In genomic region chr7:37769526-37770399, GRCm38 (mm10) we compare ENCODE assay signal across 8 mouse cellular contexts. TPM values are rescaled to one million over a fixed set of nuclear protein-coding genes. Genes with fewer than 3 reads are reported as not detected.
DNase-seq lines count a peak whose midpoint lies in the region; ATAC-seq and TF ChIP-seq lines count a peak whose summit lies in the region.

No protein-coding gene starts in this region.

- no peak for TF ChIP-seq CTCF in lung, postnatal 0 days (IDR thresholded peaks at IDR 0.05)
- no peak for TF ChIP-seq CTCF in lung, adult 2 months (IDR thresholded peaks at IDR 0.05; ENCODE audit: insufficient read depth, low read length)
- no peak for TF ChIP-seq CTCF in intestine, postnatal 0 days (IDR thresholded peaks at IDR 0.05; ENCODE audit: low read depth)

- WGBS in lung, postnatal 0 days, result under 1% methylated on average over 50 of the region's 53 CpGs
- 1% methylated on average over 52 of the region's 53 CpGs for WGBS in lung, adult 2 months
- WGBS in forebrain, embryonic 12.5 days, result under 1% methylated on average over 51 of the region's 53 CpGs
- 1% methylated on average over 53 of the region's 53 CpGs for whole genome bisulfite sequencing in intestine, postnatal 0 days
- WGBS in neural tube, embryonic 11.5 days, result under 1% methylated on average over 53 of the region's 53 CpGs

- peaks cover 9% of the 10 kb centered on the region; the same call in 1 of the 2 replicates for H3K4me1 ChIP-seq in lung, postnatal 0 days (ENCODE audit: insufficient read depth, low read depth, low read length)
- H3K4me1 ChIP-seq in lung, adult 2 months (ENCODE audit: control insufficient read depth, insufficient read depth, low read length), result peaks cover 2% of the 10 kb centered on the region; the same call in 1 of the 2 replicates
- H3K4me1 ChIP-seq in forebrain, embryonic 12.5 days, result peaks cover 51% of the 10 kb centered on the region
- H3K4me1 ChIP-seq in intestine, postnatal 0 days (replicated peaks; ENCODE audit: control insufficient read depth, insufficient read depth, low read length), result no peaks in the 10 kb centered on the region
- H3K4me1 ChIP-seq in neural tube, embryonic 11.5 days (ENCODE audit: control insufficient read depth, insufficient read depth, low read length), result peaks cover 11% of the 10 kb centered on the region

- TF ChIP-seq EP300 in lung, postnatal 0 days (IDR thresholded peaks at IDR 0.05), result no peak

- no peak overlapping the region for H3K9ac ChIP-seq in lung, postnatal 0 days (replicated peaks; ENCODE audit: low read depth)
- H3K9ac ChIP-seq in forebrain, embryonic 12.5 days, result peak overlapping the region; percentile 84
- peak overlapping the region; percentile 31; the same call in 1 of the 2 replicates for H3K9ac ChIP-seq in intestine, postnatal 0 days (ENCODE audit: low read depth, low read length)
- H3K9ac ChIP-seq in neural tube, embryonic 11.5 days (ENCODE audit: low read length), result peak overlapping the region; percentile 77

- 0 out of 2 replicates have a peak, but pooled peaks have one; percentile 22 for ATAC-seq in lung, postnatal 0 days
- ATAC-seq in forebrain, embryonic 12.5 days (ENCODE audit: low FRiP score), result peak; percentile 48; the same call in 1 of the 2 replicates
- ATAC-seq in intestine, postnatal 0 days, result peak; percentile 16; the same call in 1 of the 2 replicates
- peak; percentile 70 for ATAC-seq in neural tube, embryonic 11.5 days (ENCODE audit: insufficient read depth, low FRiP score, low TSS enrichment)

- no peak for TF ChIP-seq POLR2A in lung, adult 2 months (IDR thresholded peaks at IDR 0.05; ENCODE audit: borderline replicate concordance, extremely low read depth, low read depth, low read length)

- no peak overlapping the region for H3K27ac ChIP-seq in lung, postnatal 0 days (ENCODE audit: low read length)
- peak overlapping the region; percentile 96 for H3K27ac ChIP-seq in forebrain, embryonic 12.5 days
- peak overlapping the region; percentile 50 for H3K27ac ChIP-seq in intestine, postnatal 0 days (ENCODE audit: low read depth, low read length)
- H3K27ac ChIP-seq in neural tube, embryonic 11.5 days (ENCODE audit: low read depth, low read length), result peak overlapping the region; percentile 94

- DNase-seq in lung, postnatal 0 days (ENCODE audit: low spot score), result peak; percentile 17
- DNase-seq in lung, adult 2 months, result no peak
- DNase-seq in cerebellum, adult 11 months, result peak; percentile 31
- peak; percentile 80 for DNase-seq in neural tube, embryonic 11.5 days (ENCODE audit: low spot score)
- DNase-seq in layer of hippocampus, adult 8-10 months (ENCODE audit: low spot score in 2 of 2), result no peak
- no peak for DNase-seq in urinary bladder, postnatal 10 days (ENCODE audit: low spot score)

- H3K4me3 ChIP-seq in lung, postnatal 0 days (ENCODE audit: low read depth, low read length), result peak overlapping the region; percentile 43
- no peak overlapping the region for H3K4me3 ChIP-seq in lung, adult 2 months (replicated peaks; ENCODE audit: extremely low read depth, low read depth, low read length)
- peak overlapping the region; percentile 69 for H3K4me3 ChIP-seq in forebrain, embryonic 12.5 days (replicated peaks)
- peak overlapping the region; percentile 47 for H3K4me3 ChIP-seq in intestine, postnatal 0 days (ENCODE audit: low read depth, low read length)
- H3K4me3 ChIP-seq in neural tube, embryonic 11.5 days (ENCODE audit: low read depth, low read length), result peak overlapping the region; percentile 58

- H3K9me3 ChIP-seq in lung, postnatal 0 days (ENCODE audit: low read length), result no peaks in the 10 kb centered on the region
- H3K9me3 ChIP-seq in forebrain, embryonic 12.5 days, result no peaks in the 10 kb centered on the region
- no peaks in the 10 kb centered on the region for H3K9me3 ChIP-seq in intestine, postnatal 0 days (ENCODE audit: control insufficient read depth)
- no peaks in the 10 kb centered on the region for H3K9me3 ChIP-seq in neural tube, embryonic 11.5 days (ENCODE audit: control insufficient read depth, low read length)

- H3K4me2 ChIP-seq in lung, postnatal 0 days (replicated peaks; ENCODE audit: low read depth, low read length), result peak overlapping the region; percentile 75
- H3K4me2 ChIP-seq in forebrain, embryonic 12.5 days, result peak overlapping the region; percentile 90
- peak overlapping the region; percentile 80 for H3K4me2 ChIP-seq in intestine, postnatal 0 days (replicated peaks; ENCODE audit: low read depth)
- H3K4me2 ChIP-seq in neural tube, embryonic 11.5 days (ENCODE audit: low read depth), result peak overlapping the region; percentile 60

- H3K27me3 ChIP-seq in lung, postnatal 0 days (replicated peaks; ENCODE audit: insufficient read depth, low read length), result peaks cover 61% of the 10 kb centered on the region
- peaks cover 8% of the 10 kb centered on the region; the same call in 1 of the 2 replicates for H3K27me3 ChIP-seq in forebrain, embryonic 12.5 days
- H3K27me3 ChIP-seq in intestine, postnatal 0 days (replicated peaks; ENCODE audit: control insufficient read depth, insufficient read depth, low read length), result peaks cover 69% of the 10 kb centered on the region
- H3K27me3 ChIP-seq in neural tube, embryonic 11.5 days (ENCODE audit: control insufficient read depth, insufficient read depth, low read length), result 0 out of 2 replicates have a peak, but pooled peaks cover under 1% of the 10 kb centered on the region

- H3K36me3 ChIP-seq in lung, postnatal 0 days (ENCODE audit: insufficient read depth, low read length), result no peaks in the 10 kb centered on the region
- no peaks in the 10 kb centered on the region for H3K36me3 ChIP-seq in forebrain, embryonic 12.5 days (replicated peaks)
- H3K36me3 ChIP-seq in intestine, postnatal 0 days (ENCODE audit: control insufficient read depth, insufficient read depth), result no peaks in the 10 kb centered on the region
- H3K36me3 ChIP-seq in neural tube, embryonic 11.5 days (ENCODE audit: control insufficient read depth, insufficient read depth, low read length), result no peaks in the 10 kb centered on the region

RNA-seq across cellular contexts. Expression of gene Zfp536, which starts 3.7 kb away (rescaled TPM):
- 3.2 and 3.5 TPM in 2 replicates for polyA plus RNA-seq in lung, postnatal 0 days (2015; fragmentation: Nextera tagmentation; extraction: Ambion mirVana)
- polyA plus RNA-seq in lung, adult 2 months (2012; rRNA removed), result 0.15 and 0.43 TPM in 2 replicates
- 45.7 and 53.1 TPM in 2 replicates for polyA plus RNA-seq in forebrain, embryonic 12.5 days (2016; fragmentation: Nextera tagmentation; extraction: Ambion mirVana)
- polyA plus RNA-seq in intestine, postnatal 0 days (2015; fragmentation: Nextera tagmentation; extraction: Ambion mirVana), result 2.9 and 3.3 TPM in 2 replicates
- polyA plus RNA-seq in neural tube, embryonic 11.5 days (2014; fragmentation: Nextera tagmentation; extraction: Ambion mirVana), result 23.6 and 24.3 TPM in 2 replicates
- total RNA-seq in layer of hippocampus, adult 8-10 months (2022), result 10 to 100 TPM; 48.4 to 50.9 (median 49.8) TPM

Comparison
In these comparisons a context has a peak if more than half of its experiments do, and no peak if none do; other contexts are left out.
1. DNase-seq: peak in lung, postnatal 0 days (single experiment), cerebellum, adult 11 months (single experiment) and neural tube, embryonic 11.5 days (single experiment); none in lung, adult 2 months (single experiment), layer of hippocampus, adult 8-10 months (0 of 2) and urinary bladder, postnatal 10 days (single experiment).
2. ATAC-seq: peak in every context shown above with its lines; median percentile 70 in neural tube, embryonic 11.5 days; 48 in forebrain, embryonic 12.5 days; 22 in lung, postnatal 0 days; 16 in intestine, postnatal 0 days.
3. Peak in every context shown above with its lines, with median percentiles within 50 percentile points of each other: H3K4me2 ChIP-seq.